Mouse (Mus musculus) lung, embryonic 16.5 days (tissue): Measurements from ENCODE around the gene Tnfrsf19. TPM values are rescaled to one million over a fixed set of nuclear protein-coding genes. Genes with fewer than 3 reads are reported as not detected.

ENCODE experiments used
- ATAC-seq: fragments of 200-750 bp; cut with Nextera tagmentation; 2 replicates; pipeline ENCODE4 v1.8.0; 2017; ENCODE audit warnings: low read depth, mild to moderate bottlenecking, moderate library complexity
- H3K27ac ChIP-seq: fragments of 300-500 bp; sonication (generic); 2 replicates; pipeline ENCODE4 v1.5.1; 2014; ENCODE audit warnings: mild to moderate bottlenecking, control low read depth, low read length
- H3K27me3 ChIP-seq: fragments of 300-500 bp; sonication (generic); 2 replicates; pipeline ENCODE4 v1.6.1; 2014; ENCODE audit warnings: low read depth, low read length, mixed read lengths; ENCODE audit not compliant: control insufficient read depth, insufficient read depth
- H3K36me3 ChIP-seq: fragments of 300-500 bp; sonication (generic); 2 replicates; pipeline ENCODE4 v1.6.1; 2014; ENCODE audit warnings: low read length; ENCODE audit not compliant: control insufficient read depth, insufficient read depth
- H3K4me1 ChIP-seq: fragments of 300-500 bp; sonication (generic); replicated peaks from 2 replicates; pipeline ENCODE4 v1.6.1; 2014; ENCODE audit warnings: low read length, mixed read lengths; ENCODE audit not compliant: control insufficient read depth, insufficient read depth
- H3K4me2 ChIP-seq: fragments of 300-500 bp; sonication (generic); 2 replicates; pipeline ENCODE4 v1.6.1; 2014; ENCODE audit warnings: low read depth, low read length, control low read depth
- H3K4me3 ChIP-seq: fragments of 300-500 bp; sonication (generic); 2 replicates; pipeline ENCODE4 v1.5.1; 2014; ENCODE audit warnings: mild to moderate bottlenecking, low read length, control low read depth
- H3K9ac ChIP-seq: fragments of 300-500 bp; sonication (generic); 2 replicates; pipeline ENCODE4 v1.6.1; 2014; ENCODE audit warnings: low read length, control low read depth
- H3K9me3 ChIP-seq: fragments of 300-500 bp; sonication (generic); 2 replicates; pipeline ENCODE4 v1.6.1; 2016; ENCODE audit warnings: low read length; ENCODE audit not compliant: control insufficient read depth
- WGBS: fragments of 180-500 bp; shearing (Covaris S2); extraction: QIAGEN DNeasy Blood & Tissue Kit; methylation state at CpG from one replicate; pipeline ENCODE4 v1.1.7; 2014; 5-methylcytosine and 5-hydroxymethylcytosine counted together
- polyA plus RNA-seq: library from polyadenylated mRNA; unstranded; fragments of >200 nt; fragmentation: Nextera tagmentation; extraction: Ambion mirVana; gene quantifications from 2 replicates; pipeline ENCODE4 v1.2.1, GENCODE M21; 2015

The Tnfrsf19 gene
- 78.2 and 85.0 TPM in 2 replicates for polyA plus RNA-seq

- peak; percentile 91 for ATAC-seq
- Histone ChIP-seq H3K27ac (peak within 1 kb of the TSS; percentile 92), H3K4me3 (peak within 1 kb of the TSS; percentile 66), H3K9ac (peak within 1 kb of the TSS; percentile 80), H3K27me3 (no peaks in the 10 kb centered on the region), H3K4me1 (peaks cover 23% of the 10 kb centered on the region), H3K4me2 (peak within 1 kb of the TSS; percentile 85), H3K36me3 (no peaks in the 10 kb centered on the region), H3K9me3 (no peaks in the 10 kb centered on the region)
- WGBS = under 1% methylated on average over 38 of the region's 38 CpGs
Observed at GRCm38 (mm10) chr14:61046091-61046681, at the start of gene Tnfrsf19. TSS of gene Tnfrsf19 (minus strand) at chr14:61046490.

GRCm38 (mm10) chr14:61092073-61092472 is 45.8 kb upstream of the Tnfrsf19 start:
- H3K4me3 ChIP-seq = no peak overlapping the region
- H3K4me2 ChIP-seq = no peak overlapping the region
- H3K36me3 ChIP-seq = no peaks in the 10 kb centered on the region
- H3K4me1 ChIP-seq = no peaks in the 10 kb centered on the region
- H3K27me3 ChIP-seq = no peaks in the 10 kb centered on the region
- 75% methylated on average over 3 of the region's 3 CpGs for WGBS
- H3K9me3 ChIP-seq = no peaks in the 10 kb centered on the region
- H3K27ac ChIP-seq = no peak overlapping the region
- H3K9ac ChIP-seq = no peak overlapping the region
- ATAC-seq = no peak

GRCm38 (mm10) chr14:61090955-61091354 is 44.7 kb upstream of the Tnfrsf19 start:
- WGBS = 71% methylated on average over 5 of the region's 5 CpGs
- no peak overlapping the region for H3K4me2 ChIP-seq
- H3K27ac ChIP-seq = no peak overlapping the region
- no peaks in the 10 kb centered on the region for H3K4me1 ChIP-seq
- ATAC-seq = no peak
- H3K27me3 ChIP-seq = no peaks in the 10 kb centered on the region
- H3K9me3 ChIP-seq = no peaks in the 10 kb centered on the region
- H3K9ac ChIP-seq = no peak overlapping the region
- H3K36me3 ChIP-seq = no peaks in the 10 kb centered on the region
- no peak overlapping the region for H3K4me3 ChIP-seq

GRCm38 (mm10) chr14:61088187-61088586 is 41.9 kb upstream of the Tnfrsf19 start:
- Histone ChIP-seq H3K27me3 (no peaks in the 10 kb centered on the region), H3K4me2 (no peak overlapping the region), H3K9me3 (no peaks in the 10 kb centered on the region), H3K4me3 (no peak overlapping the region), H3K4me1 (no peaks in the 10 kb centered on the region), H3K27ac (no peak overlapping the region), H3K36me3 (no peaks in the 10 kb centered on the region), H3K9ac (no peak overlapping the region)
- ATAC-seq = no peak; the same call in 1 of the 2 replicates
- 51% methylated on average over 8 of the region's 8 CpGs for WGBS

- Histone ChIP-seq H3K27me3 (no peaks in the 10 kb centered on the region), H3K4me2 (no peak overlapping the region), H3K9ac (no peak overlapping the region), H3K36me3 (no peaks in the 10 kb centered on the region), H3K27ac (no peak overlapping the region), H3K9me3 (no peaks in the 10 kb centered on the region), H3K4me1 (no peaks in the 10 kb centered on the region), H3K4me3 (no peak overlapping the region)
- WGBS = 42% methylated on average over 3 of the region's 3 CpGs
- ATAC-seq = peak; percentile 61; the same call in 1 of the 2 replicates
Observed at GRCm38 (mm10) chr14:61085325-61085724, 39.0 kb upstream of the Tnfrsf19 start.

- WGBS = 46% methylated on average over 1 of the region's 1 CpGs
- Histone ChIP-seq H3K36me3 (no peaks in the 10 kb centered on the region), H3K4me3 (no peak overlapping the region), H3K4me1 (peaks cover 3% of the 10 kb centered on the region; the same call in 1 of the 2 replicates), H3K9ac (no peak overlapping the region), H3K4me2 (no peak overlapping the region), H3K27ac (peak overlapping the region; percentile 9; the same call in 1 of the 2 replicates), H3K9me3 (no peaks in the 10 kb centered on the region), H3K27me3 (no peaks in the 10 kb centered on the region)
- no peak for ATAC-seq
Observed at GRCm38 (mm10) chr14:61069555-61069954, 23.3 kb upstream of the Tnfrsf19 start.

- no peaks in the 10 kb centered on the region for H3K36me3 ChIP-seq
- WGBS = 48% methylated on average over 3 of the region's 3 CpGs
- ATAC-seq = peak; percentile 61
- no peak overlapping the region for H3K4me3 ChIP-seq
- no peak overlapping the region for H3K4me2 ChIP-seq
- H3K9me3 ChIP-seq = no peaks in the 10 kb centered on the region
- no peak overlapping the region for H3K9ac ChIP-seq
- H3K27ac ChIP-seq = no peak overlapping the region
- H3K27me3 ChIP-seq = no peaks in the 10 kb centered on the region
- H3K4me1 ChIP-seq = peaks cover 4% of the 10 kb centered on the region
Observed at GRCm38 (mm10) chr14:61061729-61062128, 15.4 kb upstream of the Tnfrsf19 start.

GRCm38 (mm10) chr14:61059316-61059945 is 13.1 kb upstream of the Tnfrsf19 start:
- WGBS = 56% methylated on average over 9 of the region's 9 CpGs
- H3K36me3 ChIP-seq = no peaks in the 10 kb centered on the region
- peaks cover 19% of the 10 kb centered on the region for H3K4me1 ChIP-seq
- ATAC-seq = no peak
- H3K4me3 ChIP-seq = no peak overlapping the region
- H3K27me3 ChIP-seq = no peaks in the 10 kb centered on the region
- no peak overlapping the region for H3K9ac ChIP-seq
- no peak overlapping the region for H3K4me2 ChIP-seq
- H3K9me3 ChIP-seq = no peaks in the 10 kb centered on the region
- no peak overlapping the region for H3K27ac ChIP-seq

- ATAC-seq = no peak
- peak overlapping the region; percentile 35 for H3K4me3 ChIP-seq
Observed at GRCm38 (mm10) chr14:61056962-61057361, 10.7 kb upstream of the Tnfrsf19 start.

More at GRCm38 (mm10) chr14:61056962-61057361, 10.7 kb upstream of the Tnfrsf19 start:
- Histone ChIP-seq H3K36me3 (no peaks in the 10 kb centered on the region), H3K4me2 (peak overlapping the region; percentile 61), H3K9me3 (peaks cover 5% of the 10 kb centered on the region; the same call in 1 of the 2 replicates), H3K9ac (peak overlapping the region; percentile 42), H3K27me3 (no peaks in the 10 kb centered on the region), H3K4me1 (peaks cover 19% of the 10 kb centered on the region), H3K27ac (no peak overlapping the region)
- 8% methylated on average over 11 of the region's 11 CpGs for whole genome bisulfite sequencing
